Mouse (Mus musculus) lung, postnatal 36 days (tissue): ENCODE measurements at regions not wholly inside any gene's neighbourhood (a gene's known extent, or its start where the extent isn't known, plus 50 kb on each side); places are given as distances from the start of the nearest gene placed in this dataset.

Source experiments
- DNase-seq: peaks from one replicate; pipeline ENCODE4 v3.0.0; 2022; ENCODE audit warnings: mixed read lengths

DNA sequence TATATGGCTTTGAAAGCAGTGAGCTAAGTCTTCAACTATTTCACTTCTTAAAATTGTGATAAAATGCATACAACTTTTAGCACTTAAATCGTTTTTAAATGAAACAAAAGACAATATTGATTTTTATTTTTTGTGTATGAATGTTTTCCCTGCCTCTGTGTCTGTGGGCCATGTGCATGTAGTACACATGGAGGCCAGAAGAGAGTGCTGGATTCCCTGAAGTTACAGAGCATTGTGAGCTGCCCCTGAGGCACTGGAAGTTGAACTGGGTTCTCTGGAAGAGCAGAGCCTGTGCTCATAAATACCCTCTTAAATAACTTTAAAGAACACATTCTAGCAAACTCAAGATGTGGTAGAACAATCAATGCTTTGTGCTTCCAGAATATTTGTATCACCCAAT lies 61.8 kb upstream of the Gm6812 start:
- peak; percentile 1 for DNase-seq

- DNase-seq: no peak
Observed at GRCm38 (mm10) chrX:68953298-68953697, 60.4 kb upstream of the Gm6812 start.

GRCm38 (mm10) chrX:68950730-68951129 lies 57.9 kb upstream of the Gm6812 start:
- DNase-seq: peak; percentile 1

DNA sequence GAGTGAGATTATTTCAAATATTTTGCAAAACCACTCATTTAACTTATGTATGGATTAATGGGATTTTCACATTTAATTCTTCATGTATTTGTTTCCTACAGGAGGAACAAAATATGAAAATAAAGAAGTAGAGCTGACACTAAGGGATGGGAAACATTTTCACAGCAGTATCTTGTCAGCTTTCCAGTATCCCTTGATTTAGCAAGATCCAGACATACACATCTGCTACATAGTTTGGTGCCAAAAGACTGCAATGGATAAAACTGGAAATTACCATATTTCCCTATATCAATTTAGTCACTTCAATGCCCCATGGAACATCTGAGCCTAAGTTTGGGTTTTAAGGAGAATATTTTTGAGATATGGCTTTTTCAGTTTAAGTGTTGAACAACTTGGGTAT lies 52.9 kb upstream of the Gm6812 start:
- no peak for DNase-seq
